Mouse (Mus musculus): ENCODE measurements at regions not wholly inside any gene's neighbourhood (a gene's known extent, or its start where the extent isn't known, plus 50 kb on each side); places are given as distances from the start of the nearest gene placed in this dataset.

DNA sequence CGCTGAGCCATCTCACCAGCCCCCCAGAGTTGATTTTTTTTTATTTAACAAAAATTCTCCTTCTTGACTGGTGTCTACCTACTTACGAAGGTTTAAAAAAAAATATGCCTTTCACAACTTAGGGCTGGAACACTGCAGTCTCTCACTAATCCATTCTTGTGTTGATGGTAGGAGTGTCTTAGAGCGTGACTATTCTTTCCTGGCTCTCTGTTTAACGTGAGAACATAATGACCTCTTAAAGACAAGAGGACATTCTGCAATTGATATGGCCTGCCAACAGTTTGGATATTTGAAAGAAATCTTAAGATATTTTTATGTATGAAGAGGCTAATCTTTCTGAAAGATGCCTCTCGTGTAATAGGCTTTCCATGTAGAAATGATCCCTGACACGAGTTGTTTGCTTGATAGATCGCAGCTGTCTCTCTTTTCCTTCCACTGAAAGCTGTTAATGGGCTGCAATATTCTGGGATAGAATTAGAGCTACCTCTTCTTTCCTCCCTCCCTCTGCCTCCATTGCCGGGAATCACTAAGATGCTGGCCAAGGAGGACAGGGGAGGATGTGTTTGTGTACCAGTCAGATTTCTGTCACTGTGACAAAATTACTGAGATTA is 101.2 kb upstream of the Adra1d start:
- 80% methylated on average over 8 of the region's 8 CpGs for WGBS

DNA sequence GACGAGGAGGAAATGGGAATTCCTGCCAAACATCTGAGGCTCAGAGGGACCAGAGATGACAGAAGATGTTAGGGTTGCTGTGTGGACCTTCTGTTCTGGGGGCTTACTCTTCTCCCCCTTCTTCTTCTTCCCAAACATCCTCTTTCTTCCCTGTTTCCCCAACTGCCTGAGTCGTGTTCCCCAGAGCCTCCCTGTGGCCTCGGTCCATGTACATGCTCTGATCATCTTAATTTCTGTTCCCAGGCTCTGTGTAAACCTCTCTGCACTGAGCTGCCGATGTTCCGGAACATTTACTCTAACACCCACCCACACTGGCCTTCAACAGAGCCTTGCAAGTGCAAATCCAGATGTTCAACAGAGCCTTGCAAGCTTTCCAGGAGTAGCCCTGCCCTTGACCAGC is 90.1 kb upstream of the Adra1d start:
- 54% methylated on average over 5 of the region's 5 CpGs for WGBS
- H3K9ac ChIP-seq (ENCODE audit: low read depth, low read length, severe bottlenecking): no peak overlapping the region
- no peaks in the 10 kb centered on the region for H3K4me1 ChIP-seq (ENCODE audit: control insufficient read depth, insufficient read depth, low read length)
- H3K9me3 ChIP-seq (ENCODE audit: control insufficient read depth, low read length): no peaks in the 10 kb centered on the region
- H3K27ac ChIP-seq (replicated peaks; ENCODE audit: low read depth, low read length): no peak overlapping the region
- H3K36me3 ChIP-seq (ENCODE audit: control insufficient read depth, insufficient read depth, low read length): no peaks in the 10 kb centered on the region
- H3K4me3 ChIP-seq (replicated peaks; ENCODE audit: low read length): no peak overlapping the region
- DNase-seq (ENCODE audit: low spot score) (no peak), ATAC-seq (ENCODE audit: low FRiP score, low read depth) (no peak)
- no peak overlapping the region for H3K4me2 ChIP-seq (replicated peaks; ENCODE audit: low read depth, low read length, severe bottlenecking)
- H3K27me3 ChIP-seq (ENCODE audit: control insufficient read depth, insufficient read depth, low read length): no peaks in the 10 kb centered on the region
- TF ChIP-seq POLR2A (IDR thresholded peaks at IDR 0.05; ENCODE audit: borderline replicate concordance, extremely low read depth, insufficient read depth, insufficient read length): no peak

More for the DNA sequence above, 101.2 kb upstream of the Adra1d start:
- Histone ChIP-seq H3K36me3 (ENCODE audit: control insufficient read depth, insufficient read depth, low read length) (no peaks in the 10 kb centered on the region), H3K4me2 (replicated peaks; ENCODE audit: low read depth, low read length, severe bottlenecking) (no peak overlapping the region), H3K27me3 (ENCODE audit: control insufficient read depth, insufficient read depth, low read length) (no peaks in the 10 kb centered on the region), H3K9me3 (ENCODE audit: control insufficient read depth, low read length) (0 out of 2 replicates have a peak, but pooled peaks cover 4% of the 10 kb centered on the region), H3K4me1 (ENCODE audit: control insufficient read depth, insufficient read depth, low read length) (no peaks in the 10 kb centered on the region), H3K27ac (replicated peaks; ENCODE audit: low read depth, low read length) (no peak overlapping the region), H3K4me3 (replicated peaks; ENCODE audit: low read length) (no peak overlapping the region), H3K9ac (ENCODE audit: low read depth, low read length, severe bottlenecking) (no peak overlapping the region)
- no peak for TF ChIP-seq POLR2A (IDR thresholded peaks at IDR 0.05; ENCODE audit: borderline replicate concordance, extremely low read depth, insufficient read depth, insufficient read length)
- no peak for DNase-seq (ENCODE audit: low spot score)
- no peak for ATAC-seq (ENCODE audit: low FRiP score, low read depth)

DNA sequence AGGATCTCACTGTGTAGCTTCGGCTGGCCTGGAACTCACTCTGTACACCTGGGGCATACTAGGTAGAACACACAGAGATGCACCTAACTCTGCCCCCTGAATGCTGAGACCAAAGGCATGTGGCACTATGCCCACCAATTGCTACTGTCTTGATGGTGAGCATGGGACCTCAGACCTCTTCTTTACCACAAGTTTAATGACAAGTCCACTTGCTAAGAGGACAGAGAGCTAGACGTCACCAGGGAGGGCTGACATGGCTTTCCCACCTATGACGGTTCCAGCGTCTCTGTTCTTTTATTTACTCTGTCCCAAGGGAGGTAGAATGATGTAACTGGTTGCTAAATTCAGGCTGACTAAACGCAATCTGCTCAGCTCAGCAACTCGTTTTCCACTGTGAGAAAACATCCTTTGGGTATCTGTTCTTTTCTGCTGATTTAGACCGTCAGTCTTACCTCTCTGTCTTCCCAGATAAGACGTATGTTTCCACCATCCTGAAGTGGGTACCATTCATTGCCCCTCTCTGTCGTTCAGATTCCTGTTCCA is 88.6 kb upstream of the Adra1d start:
- H3K36me3 ChIP-seq (ENCODE audit: control insufficient read depth, insufficient read depth, low read length): no peaks in the 10 kb centered on the region
- no peak for TF ChIP-seq POLR2A (IDR thresholded peaks at IDR 0.05; ENCODE audit: borderline replicate concordance, extremely low read depth, insufficient read depth, insufficient read length)
- WGBS: 77% methylated on average over 9 of the region's 9 CpGs

DNA sequence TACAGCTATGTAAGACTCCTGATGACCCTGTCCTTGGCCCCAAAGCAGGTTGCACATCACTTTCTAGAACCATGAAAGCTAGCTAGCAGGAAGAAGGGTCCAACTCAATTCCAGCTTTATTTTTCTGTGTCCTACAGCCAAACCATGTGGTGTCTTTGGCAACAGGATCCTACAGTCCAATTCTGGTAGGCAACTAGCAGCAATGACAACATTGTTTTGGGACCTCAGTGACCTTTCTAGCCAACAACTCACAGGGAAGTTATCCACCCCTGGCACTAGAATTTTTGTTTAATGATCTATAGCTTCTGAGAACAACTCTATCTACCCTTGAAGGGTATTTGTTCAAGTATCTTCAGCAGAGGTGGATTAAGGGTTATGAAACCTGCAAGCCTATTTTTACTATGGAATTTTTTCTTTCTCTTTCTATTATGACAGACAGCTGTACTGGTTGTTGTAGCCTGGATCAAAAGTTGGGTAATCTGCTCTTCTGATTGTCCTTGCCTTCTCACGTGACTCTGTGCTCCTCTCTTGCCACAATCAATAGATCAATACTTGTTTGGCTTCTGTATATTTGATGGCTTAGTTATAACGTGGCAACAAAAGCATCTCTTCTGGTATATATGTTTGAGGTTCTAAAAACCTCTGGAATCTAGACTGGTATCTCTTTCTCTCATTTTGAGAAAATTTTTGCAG is 82.2 kb upstream of the Adra1d start:
- WGBS: 82% methylated on average over 2 of the region's 2 CpGs
- no peaks in the 10 kb centered on the region for H3K36me3 ChIP-seq (ENCODE audit: control insufficient read depth, insufficient read depth, low read length)
- no peaks in the 10 kb centered on the region for H3K9me3 ChIP-seq (ENCODE audit: control insufficient read depth, low read length)
- no peak overlapping the region for H3K27ac ChIP-seq (replicated peaks; ENCODE audit: low read depth, low read length)
- no peaks in the 10 kb centered on the region for H3K27me3 ChIP-seq (ENCODE audit: control insufficient read depth, insufficient read depth, low read length)
- H3K9ac ChIP-seq (ENCODE audit: low read depth, low read length, severe bottlenecking): no peak overlapping the region
- no peak overlapping the region for H3K4me2 ChIP-seq (replicated peaks; ENCODE audit: low read depth, low read length, severe bottlenecking)
- H3K4me3 ChIP-seq (replicated peaks; ENCODE audit: low read length): no peak overlapping the region
- no peak for TF ChIP-seq POLR2A (IDR thresholded peaks at IDR 0.05; ENCODE audit: borderline replicate concordance, extremely low read depth, insufficient read depth, insufficient read length)
- ATAC-seq (ENCODE audit: low FRiP score, low read depth): no peak
- DNase-seq (ENCODE audit: low spot score): no peak
- H3K4me1 ChIP-seq (ENCODE audit: control insufficient read depth, insufficient read depth, low read length): no peaks in the 10 kb centered on the region

More for the DNA sequence above, 88.6 kb upstream of the Adra1d start:
- Histone ChIP-seq H3K27me3 (ENCODE audit: control insufficient read depth, insufficient read depth, low read length) (no peaks in the 10 kb centered on the region), H3K9ac (ENCODE audit: low read depth, low read length, severe bottlenecking) (no peak overlapping the region), H3K27ac (replicated peaks; ENCODE audit: low read depth, low read length) (no peak overlapping the region), H3K9me3 (ENCODE audit: control insufficient read depth, low read length) (no peaks in the 10 kb centered on the region), H3K4me3 (replicated peaks; ENCODE audit: low read length) (no peak overlapping the region), H3K4me2 (replicated peaks; ENCODE audit: low read depth, low read length, severe bottlenecking) (no peak overlapping the region), H3K4me1 (ENCODE audit: control insufficient read depth, insufficient read depth, low read length) (no peaks in the 10 kb centered on the region)
- DNase-seq (ENCODE audit: low spot score) (no peak), ATAC-seq (ENCODE audit: low FRiP score, low read depth) (no peak)

DNA sequence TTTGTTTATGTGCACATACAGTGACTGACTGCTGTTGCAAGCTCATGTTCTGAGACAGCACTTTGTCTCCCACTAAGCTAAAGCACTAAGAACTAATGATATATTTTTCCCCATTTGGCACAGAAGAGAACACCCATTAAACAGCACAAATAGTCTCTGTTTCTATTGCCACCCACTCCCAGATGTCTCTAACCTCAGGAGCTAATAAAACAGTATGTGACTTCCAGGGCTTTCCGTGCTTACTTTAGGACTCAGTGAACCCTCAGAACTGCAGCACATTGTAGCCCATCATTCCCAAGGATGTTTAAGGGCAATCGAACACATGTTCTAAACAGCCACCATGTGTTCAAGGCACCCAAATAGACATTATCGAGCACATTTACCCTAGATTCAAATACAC is 80.4 kb upstream of the Adra1d start:
- TF ChIP-seq POLR2A (IDR thresholded peaks at IDR 0.05; ENCODE audit: borderline replicate concordance, extremely low read depth, insufficient read depth, insufficient read length): no peak
- no peak overlapping the region for H3K4me2 ChIP-seq (replicated peaks; ENCODE audit: low read depth, low read length, severe bottlenecking)
- WGBS: 53% methylated on average over 3 of the region's 3 CpGs

More for the DNA sequence above, 80.4 kb upstream of the Adra1d start:
- Histone ChIP-seq H3K36me3 (ENCODE audit: control insufficient read depth, insufficient read depth, low read length) (no peaks in the 10 kb centered on the region), H3K9ac (ENCODE audit: low read depth, low read length, severe bottlenecking) (no peak overlapping the region), H3K4me1 (ENCODE audit: control insufficient read depth, insufficient read depth, low read length) (no peaks in the 10 kb centered on the region), H3K27me3 (ENCODE audit: control insufficient read depth, insufficient read depth, low read length) (no peaks in the 10 kb centered on the region), H3K4me3 (replicated peaks; ENCODE audit: low read length) (no peak overlapping the region), H3K9me3 (ENCODE audit: control insufficient read depth, low read length) (no peaks in the 10 kb centered on the region), H3K27ac (replicated peaks; ENCODE audit: low read depth, low read length) (no peak overlapping the region)
- ATAC-seq (ENCODE audit: low FRiP score, low read depth): no peak
- no peak for DNase-seq (ENCODE audit: low spot score)
